Mouse (Mus musculus) heart, adult 2 months (tissue): ENCODE measurements around the gene Bsph2. TPM values are rescaled to one million over a fixed set of nuclear protein-coding genes. Genes with fewer than 3 reads are reported as not detected.

Source experiments
- DNase-seq, 2 experiments: peaks; one replicate each; pipeline ENCODE4 v3.0.0; 2021
- H3K27ac ChIP-seq: fragments of 200-600 bp; 2 replicates; pipeline ENCODE4 v1.8.1; 2022
- H3K27me3 ChIP-seq: fragments of 200-500 bp; 2 replicates; pipeline ENCODE4 v1.6.1; 2012; ENCODE audit warnings: mild to moderate bottlenecking, low read length, inconsistent platforms, mixed read lengths; ENCODE audit not compliant: control insufficient read depth, insufficient read depth
- H3K36me3 ChIP-seq: fragments of 200-500 bp; 2 replicates; pipeline ENCODE4 v1.6.1; 2012; ENCODE audit warnings: low read length, inconsistent platforms; ENCODE audit not compliant: control insufficient read depth, insufficient read depth
- H3K4me1 ChIP-seq: fragments of 200-500 bp; 2 replicates; pipeline ENCODE4 v1.6.1; 2011; ENCODE audit warnings: low read length; ENCODE audit not compliant: control insufficient read depth, insufficient read depth
- H3K4me3 ChIP-seq: fragments of 200-600 bp; 2 replicates; pipeline ENCODE4 v1.8.1; 2022
- H3K79me2 ChIP-seq: fragments of 200-500 bp; replicated peaks from 2 replicates; pipeline ENCODE4 v1.6.1; 2012; ENCODE audit warnings: mild to moderate bottlenecking, inconsistent platforms, low read length, moderate library complexity, mixed read lengths; ENCODE audit not compliant: control insufficient read depth, insufficient read depth
- H3K9ac ChIP-seq: fragments of 200-500 bp; 2 replicates; pipeline ENCODE4 v1.6.1; 2012; ENCODE audit warnings: low read depth, mild to moderate bottlenecking, control low read depth, inconsistent platforms, low read length, mixed read lengths
- CTCF ChIP-seq: fragments of 200-600 bp; IDR thresholded peaks from 2 replicates; pipeline ENCODE4 v1.8.1; 2022; ENCODE audit warnings: antibody characterized with exemption, mild to moderate bottlenecking, moderate library complexity
- EP300 ChIP-seq: fragments of 200-500 bp; IDR thresholded peaks from 2 replicates; pipeline ENCODE4 v1.6.1; 2011; ENCODE audit warnings: low read depth, low read length, control low read depth; ENCODE audit not compliant: insufficient read depth
- POLR2A ChIP-seq: fragments of 200-500 bp; IDR thresholded peaks from 2 replicates; pipeline ENCODE4 v1.6.1; 2011; ENCODE audit warnings: mild to moderate bottlenecking, low read depth, low read length, control low read depth; ENCODE audit not compliant: insufficient read depth
- WGBS: fragments of 180-500 bp; shearing (Covaris S2); methylation state at CpG from one replicate; pipeline ENCODE4 v1.1.7; 2018; 5-methylcytosine and 5-hydroxymethylcytosine counted together
- intact Hi-C: fragments of 180-260 bp; cut with DNase I; formaldehyde crosslinking; loops from one replicate; pipeline ENCODE4 v1.15.1; 2025
- long read RNA-seq: library from polyadenylated mRNA; stranded (forward); transcript quantifications from one replicate; pipeline ENCODE4 v2.0.0, GENCODE M21; 2021
- polyA plus RNA-seq: library from polyadenylated mRNA; depleted of rRNA; stranded (reverse); fragments of >200 nt; gene quantifications from 2 replicates; pipeline ENCODE4 v1.2.3, GENCODE M21; 2012; rRNA removed
- total RNA-seq, 2 experiments: library from RNA; stranded (reverse); gene quantifications; 2 replicates each; pipeline ENCODE4 v1.2.3; 2021

Gene Bsph2
- total RNA-seq = not detected
- not detected in 2 replicates for polyA plus RNA-seq
- long read RNA-seq = 0 reads

DNA sequence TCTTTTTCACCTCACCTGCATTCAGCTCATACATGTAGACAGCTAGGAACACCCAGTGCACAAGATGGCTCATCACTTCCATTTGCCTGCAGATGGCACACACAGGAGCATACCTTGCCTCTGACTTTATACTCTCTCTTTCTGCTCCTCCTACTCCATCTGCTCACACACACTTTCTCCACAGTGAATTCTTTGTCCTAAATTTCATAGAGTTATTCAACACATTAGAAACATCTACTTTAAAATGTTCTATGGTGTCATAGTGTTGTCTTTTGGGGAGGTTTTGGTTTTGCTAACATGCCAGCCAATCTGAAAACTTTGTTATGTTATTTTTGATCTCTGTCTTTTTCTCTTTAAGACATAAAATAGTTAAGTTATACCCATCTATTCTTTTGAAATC is at the start of gene Bsph2:
Gene Bsph2 (minus strand): TSS at position 101 of the 400 bp plus-strand sequence.
- DNase-seq = no peak
- Histone ChIP-seq H3K4me1 (no peaks in the 10 kb centered on the region), H3K36me3 (no peaks in the 10 kb centered on the region), H3K27me3 (no peaks in the 10 kb centered on the region), H3K4me3 (no peak within 1 kb of the TSS), H3K9ac (no peak within 1 kb of the TSS), H3K79me2 (no peaks in the 10 kb centered on the region), H3K27ac (no peak within 1 kb of the TSS)
- TF ChIP-seq CTCF (no peak), POLR2A (no peak), EP300 (no peak)
- intact Hi-C loops = no loop called here

DNA sequence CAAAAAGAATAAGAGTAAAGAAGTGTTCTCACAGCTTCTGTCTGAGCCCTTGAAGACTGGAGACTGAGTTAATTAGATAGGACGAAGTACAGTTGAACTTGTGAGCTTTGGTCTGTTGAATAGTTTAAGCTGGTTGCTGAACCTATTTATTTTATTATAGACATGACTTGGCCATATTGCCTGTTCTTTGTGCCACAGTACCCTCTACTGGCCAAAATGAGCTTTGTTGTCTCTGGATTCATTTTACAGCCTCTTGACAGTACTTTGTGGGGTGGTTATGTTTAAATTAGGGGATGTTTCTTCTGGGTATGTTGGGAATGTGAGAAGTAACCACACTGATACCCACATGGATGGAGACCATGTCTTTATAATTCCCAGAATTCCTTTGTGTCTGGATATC is 59.3 kb downstream of the Bsph2 start:
- DNase-seq = no peak
- 43% methylated on average over 1 of the region's 1 CpGs for WGBS
- H3K4me1 ChIP-seq = no peaks in the 10 kb centered on the region

More for the DNA sequence above, 59.3 kb downstream of the Bsph2 start:
- intact Hi-C loops = no loop called here
- H3K27me3 ChIP-seq = no peaks in the 10 kb centered on the region
- no peak overlapping the region for H3K4me3 ChIP-seq
- no peak overlapping the region for H3K27ac ChIP-seq
- peak; percentile 52 for TF ChIP-seq CTCF
- TF ChIP-seq POLR2A = no peak
- no peak for TF ChIP-seq EP300
- no peaks in the 10 kb centered on the region for H3K36me3 ChIP-seq
- no peak overlapping the region for H3K9ac ChIP-seq
- no peaks in the 10 kb centered on the region for H3K79me2 ChIP-seq

Other genes with a start within 250 kb of the Bsph2 start
- gene Pla2g4c, start 246.4 kb downstream of the Bsph2 start, total RNA-seq = not detected
- gene Pla2g4c, start 246.4 kb downstream of the Bsph2 start, polyA plus RNA-seq = 0.03 and 0.04 TPM in 2 replicates
- not detected for gene Cabp5, start 172.9 kb downstream of the Bsph2 start, total RNA-seq
- not detected in 2 replicates for gene Cabp5, start 172.9 kb downstream of the Bsph2 start, polyA plus RNA-seq
- not detected for gene Bsph1, start 120.2 kb downstream of the Bsph2 start, total RNA-seq
- not detected in 2 replicates for gene Bsph1, start 120.2 kb downstream of the Bsph2 start, polyA plus RNA-seq
- gene Sult2a5, start 52.9 kb upstream of the Bsph2 start, total RNA-seq = not detected
- gene Sult2a5, start 52.9 kb upstream of the Bsph2 start, polyA plus RNA-seq = not detected in 2 replicates
- gene Sult2a2, start 162.4 kb upstream of the Bsph2 start, total RNA-seq = not detected
- not detected in 2 replicates for gene Sult2a2, start 162.4 kb upstream of the Bsph2 start, polyA plus RNA-seq